Mouse (Mus musculus): Measurements from ENCODE around the gene Acp6. TPM values are rescaled to one million over a fixed set of nuclear protein-coding genes. Genes with fewer than 3 reads are reported as not detected.
A peak's percentile ranks its signal among the peaks of the same experiment; 100 is the strongest.

The Acp6 gene
- polyA plus RNA-seq, 1 experiment from 2014 or later, result 54.5 TPM

DNA sequence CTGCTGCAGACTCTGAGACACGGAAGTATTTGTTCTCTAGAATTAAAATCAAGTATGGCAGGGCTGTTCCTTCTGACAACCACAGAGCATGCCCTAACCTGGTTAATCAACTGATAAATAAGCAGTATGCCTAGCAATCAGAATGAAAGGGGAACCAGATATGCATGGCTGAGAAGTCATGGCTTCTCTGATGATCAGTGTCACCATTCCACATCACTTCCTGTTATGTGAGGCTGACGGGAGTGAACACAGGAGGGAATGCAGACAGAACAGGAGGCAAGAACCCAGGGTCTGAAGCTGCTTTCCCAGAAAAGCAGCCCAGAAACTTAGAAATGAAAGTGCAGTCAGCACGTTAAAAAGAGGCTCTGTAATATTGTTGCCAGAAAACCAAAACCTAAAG, 47.9 kb downstream of the Acp6 start:
- ATAC-seq (ENCODE audit: insufficient read depth, low FRiP score), result no peak
- WGBS, result 80% methylated on average over 3 of the region's 3 CpGs
- no peak overlapping the region for H3K4me3 ChIP-seq (replicated peaks; ENCODE audit: low read length)
- no peak overlapping the region for H3K27ac ChIP-seq (ENCODE audit: low read length)
- H3K4me2 ChIP-seq (ENCODE audit: low read depth, low read length), result no peak overlapping the region
- peaks cover 5% of the 10 kb centered on the region; the same call in 1 of the 2 replicates for H3K4me1 ChIP-seq (ENCODE audit: control insufficient read depth, insufficient read depth, low read length)
- H3K36me3 ChIP-seq (ENCODE audit: control insufficient read depth, insufficient read depth, low read length), result peaks cover 7% of the 10 kb centered on the region; the same call in 1 of the 2 replicates
- H3K9ac ChIP-seq (ENCODE audit: low read length), result no peak overlapping the region
- H3K9me3 ChIP-seq (replicated peaks; ENCODE audit: control insufficient read depth, low read length), result no peaks in the 10 kb centered on the region
- no peaks in the 10 kb centered on the region for H3K27me3 ChIP-seq (ENCODE audit: control insufficient read depth, insufficient read depth, low read length)

DNA sequence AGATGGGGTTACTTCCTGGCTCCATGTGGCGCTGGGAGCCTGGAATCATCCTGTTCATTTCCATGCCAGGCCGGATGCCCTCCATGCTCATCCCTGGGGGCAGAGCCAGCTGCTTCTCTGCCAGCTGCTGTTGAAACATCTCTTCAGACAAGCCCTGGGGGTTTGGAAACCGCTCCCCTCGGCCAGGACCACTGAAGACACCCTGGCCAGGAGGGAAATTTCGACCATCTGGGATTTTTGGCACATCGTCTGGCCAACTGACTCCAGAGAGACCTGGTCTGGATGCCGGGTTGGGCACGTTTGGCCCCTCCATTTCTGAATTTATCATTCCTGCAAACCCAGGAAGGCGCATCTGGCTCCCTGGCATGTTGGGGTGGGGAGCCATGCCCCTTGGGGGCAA, 50.8 kb downstream of the Acp6 start:
- 77% methylated on average over 9 of the region's 9 CpGs for WGBS
- Histone ChIP-seq H3K9me3 (replicated peaks; ENCODE audit: control insufficient read depth, low read length) (no peaks in the 10 kb centered on the region), H3K4me3 (replicated peaks; ENCODE audit: low read length) (no peak overlapping the region), H3K4me2 (ENCODE audit: low read depth, low read length) (no peak overlapping the region), H3K4me1 (ENCODE audit: control insufficient read depth, insufficient read depth, low read length) (peaks cover 5% of the 10 kb centered on the region; the same call in 1 of the 2 replicates), H3K27ac (ENCODE audit: low read length) (no peak overlapping the region), H3K9ac (ENCODE audit: low read length) (no peak overlapping the region), H3K27me3 (ENCODE audit: control insufficient read depth, insufficient read depth, low read length) (no peaks in the 10 kb centered on the region), H3K36me3 (ENCODE audit: control insufficient read depth, insufficient read depth, low read length) (peaks cover 13% of the 10 kb centered on the region)
- no peak for ATAC-seq (ENCODE audit: insufficient read depth, low FRiP score)

DNA sequence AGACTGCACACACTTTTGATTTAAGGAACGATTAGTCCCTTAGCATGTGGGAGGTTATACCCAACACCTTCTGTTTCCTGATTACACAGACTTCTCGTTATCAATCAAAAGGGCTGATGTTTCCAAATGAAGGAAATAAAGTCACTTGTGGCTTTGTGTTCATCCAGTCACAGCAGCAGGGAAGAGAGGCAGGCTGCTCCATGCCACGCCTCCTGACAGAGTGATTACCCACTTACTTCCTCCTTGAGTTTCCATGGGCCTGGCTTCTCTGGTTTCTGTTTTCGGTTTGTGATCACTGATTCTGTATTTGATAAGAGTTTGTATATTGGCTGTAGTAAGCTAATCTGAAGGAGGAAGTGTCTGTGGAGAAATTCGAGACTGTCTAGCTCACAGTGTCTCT, 52.6 kb downstream of the Acp6 start:
- ATAC-seq (ENCODE audit: insufficient read depth, low FRiP score), result no peak
- H3K4me3 ChIP-seq (replicated peaks; ENCODE audit: low read length), result no peak overlapping the region
- WGBS, result 72% methylated on average over 5 of the region's 5 CpGs
- no peaks in the 10 kb centered on the region for H3K27me3 ChIP-seq (ENCODE audit: control insufficient read depth, insufficient read depth, low read length)
- no peak overlapping the region for H3K9ac ChIP-seq (ENCODE audit: low read length)
- no peaks in the 10 kb centered on the region for H3K9me3 ChIP-seq (replicated peaks; ENCODE audit: control insufficient read depth, low read length)
- H3K4me1 ChIP-seq (ENCODE audit: control insufficient read depth, insufficient read depth, low read length), result peaks cover 5% of the 10 kb centered on the region; the same call in 1 of the 2 replicates
- H3K36me3 ChIP-seq (ENCODE audit: control insufficient read depth, insufficient read depth, low read length), result peaks cover 6% of the 10 kb centered on the region; the same call in 1 of the 2 replicates
- H3K4me2 ChIP-seq (ENCODE audit: low read depth, low read length), result no peak overlapping the region
- H3K27ac ChIP-seq (ENCODE audit: low read length), result no peak overlapping the region

DNA sequence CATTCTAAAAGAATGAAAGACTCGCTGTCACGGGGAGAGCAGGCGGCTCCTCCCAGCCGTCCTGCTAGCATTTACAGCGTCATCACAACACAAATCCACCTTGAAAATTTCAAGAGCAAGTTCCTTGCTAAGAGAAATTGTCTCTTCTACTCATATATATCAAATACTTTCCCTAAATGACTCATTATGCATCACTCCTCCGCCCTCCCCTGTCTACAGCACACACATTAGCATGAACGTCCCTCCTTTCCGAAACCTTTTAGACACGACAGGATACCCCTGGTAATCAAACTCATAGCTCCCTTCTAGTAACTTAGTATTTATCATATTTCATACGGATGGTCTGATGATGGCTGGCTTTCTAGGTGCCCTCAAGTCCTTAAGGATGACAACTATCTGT, 55.3 kb downstream of the Acp6 start:
- peaks cover 1% of the 10 kb centered on the region; the same call in 1 of the 2 replicates for H3K4me1 ChIP-seq (ENCODE audit: control insufficient read depth, insufficient read depth, low read length)
- H3K27ac ChIP-seq (ENCODE audit: low read length), result no peak overlapping the region
- peaks cover 6% of the 10 kb centered on the region; the same call in 1 of the 2 replicates for H3K36me3 ChIP-seq (ENCODE audit: control insufficient read depth, insufficient read depth, low read length)
- no peaks in the 10 kb centered on the region for H3K27me3 ChIP-seq (ENCODE audit: control insufficient read depth, insufficient read depth, low read length)
- 84% methylated on average over 10 of the region's 10 CpGs for WGBS
- ATAC-seq (ENCODE audit: insufficient read depth, low FRiP score), result no peak
- no peak overlapping the region for H3K4me2 ChIP-seq (ENCODE audit: low read depth, low read length)
- H3K9ac ChIP-seq (ENCODE audit: low read length), result no peak overlapping the region
- no peak overlapping the region for H3K4me3 ChIP-seq (replicated peaks; ENCODE audit: low read length)
- no peaks in the 10 kb centered on the region for H3K9me3 ChIP-seq (replicated peaks; ENCODE audit: control insufficient read depth, low read length)

DNA sequence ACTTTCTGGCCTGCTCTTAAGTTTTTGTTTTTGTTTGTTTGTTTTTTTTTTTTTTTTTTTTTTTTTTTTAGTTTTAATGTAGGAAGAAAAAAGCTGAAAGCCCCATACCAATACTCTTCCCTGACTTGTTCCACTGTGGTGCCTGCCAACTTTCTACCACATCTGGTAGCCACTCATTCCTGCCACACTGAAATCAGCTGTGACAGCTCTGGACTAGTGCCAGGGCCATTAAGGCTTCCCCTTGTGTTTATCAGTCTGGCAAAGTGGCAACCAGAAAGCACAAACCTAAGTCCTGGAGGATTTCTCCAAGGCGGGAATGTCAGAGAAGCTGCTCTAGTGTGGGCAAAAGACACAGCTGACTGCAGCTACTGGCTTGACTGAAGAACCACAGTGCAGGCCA, 55.9 kb downstream of the Acp6 start:
- Histone ChIP-seq H3K36me3 (ENCODE audit: control insufficient read depth, insufficient read depth, low read length) (peaks cover 6% of the 10 kb centered on the region; the same call in 1 of the 2 replicates), H3K4me1 (ENCODE audit: control insufficient read depth, insufficient read depth, low read length) (no peaks in the 10 kb centered on the region), H3K4me3 (replicated peaks; ENCODE audit: low read length) (no peak overlapping the region), H3K27ac (ENCODE audit: low read length) (no peak overlapping the region), H3K9me3 (replicated peaks; ENCODE audit: control insufficient read depth, low read length) (no peaks in the 10 kb centered on the region), H3K27me3 (ENCODE audit: control insufficient read depth, insufficient read depth, low read length) (no peaks in the 10 kb centered on the region), H3K4me2 (ENCODE audit: low read depth, low read length) (no peak overlapping the region), H3K9ac (ENCODE audit: low read length) (no peak overlapping the region)
- ATAC-seq (ENCODE audit: insufficient read depth, low FRiP score), result no peak
- 59% methylated on average over 1 of the region's 1 CpGs for WGBS

DNA sequence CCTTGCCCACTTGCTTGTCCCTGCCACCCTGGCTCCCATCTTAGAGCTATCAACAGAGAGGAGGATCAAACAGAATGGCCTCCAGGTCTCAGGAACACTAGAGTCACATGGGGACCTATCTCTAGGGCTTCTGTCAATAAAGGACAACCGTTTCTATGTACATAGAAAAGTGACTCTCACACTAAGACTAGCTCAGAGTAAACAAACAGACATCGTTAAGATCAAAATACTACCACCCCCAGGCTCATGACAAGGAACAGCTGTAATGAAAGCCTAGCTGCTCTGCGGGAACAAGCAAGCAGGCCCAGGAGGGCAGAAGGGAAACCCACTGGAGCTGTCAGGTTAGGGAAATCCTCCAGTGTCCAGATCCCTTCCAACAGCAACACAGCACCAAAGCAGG, 56.9 kb downstream of the Acp6 start:
- no peaks in the 10 kb centered on the region for H3K27me3 ChIP-seq (ENCODE audit: control insufficient read depth, insufficient read depth, low read length)
- whole genome bisulfite sequencing, result 40% methylated on average over 3 of the region's 3 CpGs
- no peaks in the 10 kb centered on the region for H3K9me3 ChIP-seq (replicated peaks; ENCODE audit: control insufficient read depth, low read length)
- H3K4me3 ChIP-seq (replicated peaks; ENCODE audit: low read length), result no peak overlapping the region
- no peak overlapping the region for H3K9ac ChIP-seq (ENCODE audit: low read length)
- H3K4me1 ChIP-seq (ENCODE audit: control insufficient read depth, insufficient read depth, low read length), result no peaks in the 10 kb centered on the region
- no peak overlapping the region for H3K27ac ChIP-seq (ENCODE audit: low read length)
- ATAC-seq (ENCODE audit: insufficient read depth, low FRiP score), result no peak
- H3K36me3 ChIP-seq (ENCODE audit: control insufficient read depth, insufficient read depth, low read length), result peaks cover 6% of the 10 kb centered on the region; the same call in 1 of the 2 replicates
- no peak overlapping the region for H3K4me2 ChIP-seq (ENCODE audit: low read depth, low read length)

DNA sequence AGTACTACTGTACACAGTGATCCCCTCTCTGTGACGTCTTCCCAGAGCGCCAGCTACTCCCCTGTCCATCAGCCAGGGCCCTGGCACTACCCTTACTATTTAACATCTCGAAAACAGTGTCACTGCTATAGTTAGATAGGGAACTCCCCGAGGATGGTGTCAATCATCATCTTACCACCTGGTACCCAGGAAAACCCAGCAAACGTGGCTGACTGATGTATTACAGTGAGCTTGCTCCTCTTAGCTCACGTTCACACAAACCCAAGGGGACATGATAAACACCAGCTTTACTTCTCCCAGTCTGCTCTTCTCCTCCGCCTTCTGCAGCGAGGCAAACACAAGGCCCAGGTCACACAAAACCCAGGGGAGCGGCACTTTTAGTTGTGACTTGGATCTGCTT, 64.7 kb downstream of the Acp6 start:
- H3K27ac ChIP-seq (ENCODE audit: low read length), result peak overlapping the region; percentile 25; the same call in 1 of the 2 replicates
- ATAC-seq (ENCODE audit: insufficient read depth, low FRiP score), result no peak
- no peaks in the 10 kb centered on the region for H3K9me3 ChIP-seq (replicated peaks; ENCODE audit: control insufficient read depth, low read length)
- H3K4me1 ChIP-seq (ENCODE audit: control insufficient read depth, insufficient read depth, low read length), result peaks cover 13% of the 10 kb centered on the region
- H3K4me3 ChIP-seq (replicated peaks; ENCODE audit: low read length), result no peak overlapping the region
- no peaks in the 10 kb centered on the region for H3K36me3 ChIP-seq (ENCODE audit: control insufficient read depth, insufficient read depth, low read length)
- H3K4me2 ChIP-seq (ENCODE audit: low read depth, low read length), result no peak overlapping the region
- no peaks in the 10 kb centered on the region for H3K27me3 ChIP-seq (ENCODE audit: control insufficient read depth, insufficient read depth, low read length)
- H3K9ac ChIP-seq (ENCODE audit: low read length), result no peak overlapping the region
- 78% methylated on average over 9 of the region's 9 CpGs for WGBS

DNA sequence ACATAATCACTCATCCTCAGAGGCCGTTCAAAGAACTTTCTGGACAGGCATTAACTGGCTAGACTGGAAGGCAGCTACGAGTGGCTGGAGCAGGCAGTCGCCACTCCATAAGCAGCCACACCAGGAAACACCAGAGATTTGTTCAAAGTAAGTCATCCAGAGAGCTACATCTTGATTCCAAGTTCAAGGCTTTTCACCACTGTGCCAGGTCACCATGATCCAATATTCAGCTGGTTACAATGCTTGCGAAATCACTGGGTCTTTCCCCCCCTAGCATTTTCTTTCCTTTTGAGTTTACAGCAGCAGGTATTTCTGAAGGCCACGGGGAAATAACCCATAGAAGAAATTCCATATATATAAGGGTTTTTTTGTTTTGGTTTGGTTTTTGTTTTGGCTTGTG, 66.7 kb downstream of the Acp6 start:
- 0 out of 2 replicates have a peak overlapping the region, but pooled peaks have one; percentile 34 for H3K27ac ChIP-seq (ENCODE audit: low read length)

DNA sequence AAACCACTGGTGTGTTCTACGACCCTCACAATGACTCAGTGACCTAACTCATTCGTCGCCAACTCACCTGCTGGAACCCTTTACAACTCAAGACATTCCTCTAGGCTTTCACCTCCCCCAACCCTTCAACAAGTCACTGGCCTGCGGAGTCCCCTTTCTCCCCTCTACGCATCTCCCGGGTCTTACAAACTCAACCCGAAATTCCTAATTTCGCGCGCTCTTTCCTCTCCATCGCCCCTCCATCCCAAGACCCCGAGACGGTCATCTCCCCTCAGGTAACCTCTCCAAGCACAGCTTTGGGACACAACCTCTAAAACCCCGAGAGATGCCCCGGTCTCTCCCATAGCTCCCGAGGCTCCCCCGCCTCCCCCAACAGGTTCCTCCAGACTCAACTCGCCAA, 68.1 kb downstream of the Acp6 start:
- H3K27ac ChIP-seq (ENCODE audit: low read length), result peak overlapping the region; percentile 85
- no peak for ATAC-seq (ENCODE audit: insufficient read depth, low FRiP score)
- H3K27me3 ChIP-seq (ENCODE audit: control insufficient read depth, insufficient read depth, low read length), result no peaks in the 10 kb centered on the region
- no peaks in the 10 kb centered on the region for H3K36me3 ChIP-seq (ENCODE audit: control insufficient read depth, insufficient read depth, low read length)
- H3K9me3 ChIP-seq (replicated peaks; ENCODE audit: control insufficient read depth, low read length), result no peaks in the 10 kb centered on the region
- 0% methylated on average over 18 of the region's 18 CpGs for WGBS
- peak overlapping the region; percentile 80 for H3K4me3 ChIP-seq (replicated peaks; ENCODE audit: low read length)
- peaks cover 24% of the 10 kb centered on the region for H3K4me1 ChIP-seq (ENCODE audit: control insufficient read depth, insufficient read depth, low read length)
- H3K4me2 ChIP-seq (ENCODE audit: low read depth, low read length), result peak overlapping the region; percentile 77
- H3K9ac ChIP-seq (ENCODE audit: low read length), result peak overlapping the region; percentile 93

More for the DNA sequence above, 66.7 kb downstream of the Acp6 start:
- Histone ChIP-seq H3K36me3 (ENCODE audit: control insufficient read depth, insufficient read depth, low read length) (no peaks in the 10 kb centered on the region), H3K4me2 (ENCODE audit: low read depth, low read length) (no peak overlapping the region), H3K4me3 (replicated peaks; ENCODE audit: low read length) (no peak overlapping the region), H3K9ac (ENCODE audit: low read length) (no peak overlapping the region), H3K9me3 (replicated peaks; ENCODE audit: control insufficient read depth, low read length) (no peaks in the 10 kb centered on the region), H3K4me1 (ENCODE audit: control insufficient read depth, insufficient read depth, low read length) (peaks cover 22% of the 10 kb centered on the region), H3K27me3 (ENCODE audit: control insufficient read depth, insufficient read depth, low read length) (no peaks in the 10 kb centered on the region)
- 64% methylated on average over 5 of the region's 5 CpGs for WGBS
- ATAC-seq (ENCODE audit: insufficient read depth, low FRiP score), result no peak

Data from stomach, embryonic 16.5 days (tissue).